Mouse (Mus musculus) myocyte (in vitro differentiated cells): ENCODE results near the gene Glyr1.

Experiments used
- MAX ChIP-seq: IDR thresholded peaks from one replicate; pipeline ENCODE4 v1.6.1; 2011; ENCODE audit warnings: low read depth, mild to moderate bottlenecking, control low read depth
- MYOG ChIP-seq, 3 experiments: IDR thresholded peaks; one replicate each; pipeline ENCODE4 v1.6.1; 2011; ENCODE audit warnings: control low read depth in 2 of 3, low read depth in 2 of 3, mild to moderate bottlenecking in 2 of 3; ENCODE audit not compliant: insufficient read length in 2 of 3, control insufficient read depth in 1 of 3, insufficient read depth in 1 of 3
- TCF3 ChIP-seq: IDR thresholded peaks from one replicate; pipeline ENCODE4 v1.6.1; 2011; ENCODE audit warnings: low read depth, control low read depth; ENCODE audit not compliant: insufficient read length
- USF1 ChIP-seq: IDR thresholded peaks from one replicate; pipeline ENCODE4 v1.6.1; 2011; ENCODE audit warnings: low read depth, mild to moderate bottlenecking, control low read depth, moderate library complexity

- TF ChIP-seq MAX: no peak
- TF ChIP-seq USF1: no peak
- TF ChIP-seq TCF3: no peak
- TF ChIP-seq MYOG (IDR thresholded peaks at IDR 0.05; ENCODE audit: control insufficient read depth in 1 of 3, insufficient read depth in 1 of 3, insufficient read length in 2 of 3, low read depth in 2 of 3): peak in 2 of 3 experiments; percentile 32 to 35
Observed at GRCm38 (mm10) chr16:5013054-5013838, 36.4 kb downstream of the Glyr1 start, which contains the start of gene Rogdi.
